ENCODE assay signal across 28 mouse cellular contexts in the genomic region with DNA sequence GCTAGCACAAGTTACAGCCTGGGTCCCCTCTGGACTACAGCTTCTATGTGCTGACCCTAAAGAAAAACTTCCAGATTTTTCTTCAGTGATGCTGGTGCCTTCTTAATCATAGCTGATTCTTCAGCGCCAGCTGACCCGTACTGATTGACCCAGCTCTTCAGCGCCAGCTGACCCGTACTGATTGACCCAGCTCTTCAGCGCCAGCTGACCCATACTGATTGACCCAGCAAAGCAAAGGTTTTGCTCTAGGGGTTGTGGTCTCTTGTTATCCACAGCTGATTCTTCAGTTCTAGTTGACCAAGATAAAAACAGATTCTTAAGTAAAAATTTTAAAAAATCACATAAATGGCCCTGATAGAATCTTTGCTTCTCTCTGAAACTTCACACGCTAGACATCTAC. TPM values are rescaled to one million over a fixed set of nuclear protein-coding genes. Genes with fewer than 3 reads are reported as not detected.
DNase-seq lines count a peak whose midpoint lies in the region; ATAC-seq and TF ChIP-seq lines count a peak whose summit lies in the region.
"Had no signal": no experiment of that assay in that cellular context is flagged by ENCODE, and none has a peak within 500 bp of the region (broad histone marks: within the 10 kb centered on the region; RNA-seq: fewer than 3 reads in every experiment).

No protein-coding gene starts in this region.

- H3K4me1 ChIP-seq in kidney, adult 2 months (ENCODE audit: control insufficient read depth, insufficient read depth, low read length): peaks cover 3% of the 10 kb centered on the region; the same call in 1 of the 2 replicates
- H3K4me1 ChIP-seq in kidney, embryonic 16.5 days (ENCODE audit: insufficient read depth, low read length): peaks cover 9% of the 10 kb centered on the region; the same call in 1 of the 2 replicates
- H3K4me1 ChIP-seq in kidney, embryonic 15.5 days: peaks cover 10% of the 10 kb centered on the region
- peaks cover 28% of the 10 kb centered on the region for H3K4me1 ChIP-seq in liver, adult 2 months (ENCODE audit: control insufficient read depth, insufficient read depth, low read length)
- H3K4me1 ChIP-seq in liver, postnatal 0 days (ENCODE audit: insufficient read depth): peaks cover 7% of the 10 kb centered on the region

- 64% methylated on average over 6 of the region's 6 CpGs for WGBS in kidney, adult 2 months
- 90% methylated on average over 6 of the region's 6 CpGs for whole genome bisulfite sequencing in kidney, embryonic 16.5 days
- WGBS in kidney, embryonic 15.5 days: 93% methylated on average over 6 of the region's 6 CpGs
- WGBS in liver, adult 2 months: 21% methylated on average over 6 of the region's 6 CpGs
- WGBS in liver, postnatal 0 days (ENCODE audit: insufficient replicate concordance): 92% methylated on average over 6 of the region's 6 CpGs

- no peak for ATAC-seq in kidney, embryonic 16.5 days (ENCODE audit: low FRiP score, low TSS enrichment)
- no peak for ATAC-seq in kidney, embryonic 15.5 days (replicated peaks; ENCODE audit: low FRiP score)
- no peak for ATAC-seq in liver, postnatal 0 days
- ATAC-seq: activated CD4-positive, CD25-positive, alpha-beta regulatory T cell, adult 4 months; CD4-positive, CD25-positive, alpha-beta regulatory T cell, adult 4 months; forebrain, embryonic 13.5 days; Patski had no signal

- no peak overlapping the region for H3K4me2 ChIP-seq in kidney, embryonic 16.5 days (replicated peaks; ENCODE audit: low read depth, low read length)
- no peak overlapping the region for H3K4me2 ChIP-seq in kidney, embryonic 15.5 days
- H3K4me2 ChIP-seq in liver, postnatal 0 days (ENCODE audit: low read depth, low read length): no peak overlapping the region
- H3K4me2 ChIP-seq: embryonic facial prominence, embryonic 12.5 days; forebrain, embryonic 13.5 days had no signal

- H3K4me3 ChIP-seq in kidney, adult 2 months (ENCODE audit: insufficient read depth, low read depth, low read length): no peak overlapping the region
- no peak overlapping the region for H3K4me3 ChIP-seq in kidney, embryonic 16.5 days (ENCODE audit: low read length)
- H3K4me3 ChIP-seq in kidney, embryonic 15.5 days (replicated peaks): no peak overlapping the region
- H3K4me3 ChIP-seq in liver, adult 2 months (ENCODE audit: insufficient read depth, low read depth, low read length): no peak overlapping the region
- no peak overlapping the region for H3K4me3 ChIP-seq in liver, postnatal 0 days (ENCODE audit: low read depth, low read length)
- H3K4me3 ChIP-seq: embryonic facial prominence, embryonic 10.5 days; embryonic facial prominence, embryonic 12.5 days; forebrain, embryonic 13.5 days had no signal

- H3K36me3 ChIP-seq in kidney, adult 2 months (ENCODE audit: control insufficient read depth, insufficient read depth, low read length): no peaks in the 10 kb centered on the region; the same call in 1 of the 2 replicates
- no peaks in the 10 kb centered on the region for H3K36me3 ChIP-seq in kidney, embryonic 16.5 days (ENCODE audit: insufficient read depth, low read length)
- no peaks in the 10 kb centered on the region for H3K36me3 ChIP-seq in kidney, embryonic 15.5 days
- H3K36me3 ChIP-seq in liver, adult 2 months (ENCODE audit: control insufficient read depth, insufficient read depth, low read length): peaks cover 15% of the 10 kb centered on the region
- H3K36me3 ChIP-seq in liver, postnatal 0 days (replicated peaks; ENCODE audit: insufficient read depth, low read length): no peaks in the 10 kb centered on the region
- H3K36me3 ChIP-seq: embryonic facial prominence, embryonic 10.5 days; embryonic facial prominence, embryonic 12.5 days had no signal

- TF ChIP-seq CTCF in kidney, adult 2 months (conservative IDR thresholded peaks at IDR 0.05; ENCODE audit: insufficient read depth, insufficient read length, low read depth, low read length): no peak
- TF ChIP-seq CTCF in liver, adult 2 months (IDR thresholded peaks at IDR 0.05; ENCODE audit: low read depth, low read length): no peak
- TF ChIP-seq CTCF in liver, postnatal 0 days (IDR thresholded peaks at IDR 0.05; ENCODE audit: low read depth): no peak

- H3K79me2 ChIP-seq in liver, adult 2 months (ENCODE audit: control insufficient read depth, insufficient read depth, low read length): peaks cover 3% of the 10 kb centered on the region; the same call in 1 of the 2 replicates

- no peak for TF ChIP-seq EP300 in liver, postnatal 0 days (IDR thresholded peaks at IDR 0.05; ENCODE audit: low read depth)

- H3K9ac ChIP-seq in kidney, embryonic 16.5 days (replicated peaks; ENCODE audit: low read length): no peak overlapping the region
- no peak overlapping the region for H3K9ac ChIP-seq in kidney, embryonic 15.5 days
- H3K9ac ChIP-seq in liver, adult 2 months (ENCODE audit: low read depth, low read length): no peak overlapping the region
- H3K9ac ChIP-seq in liver, postnatal 0 days (replicated peaks): no peak overlapping the region
- H3K9ac ChIP-seq: embryonic facial prominence, embryonic 12.5 days; forebrain, embryonic 13.5 days had no signal

- H3K27ac ChIP-seq in kidney, adult 2 months (ENCODE audit: insufficient read depth, low read depth, low read length): no peak overlapping the region
- no peak overlapping the region for H3K27ac ChIP-seq in kidney, embryonic 16.5 days (ENCODE audit: low read length)
- no peak overlapping the region for H3K27ac ChIP-seq in kidney, embryonic 15.5 days
- H3K27ac ChIP-seq in liver, adult 2 months (replicated peaks; ENCODE audit: insufficient read depth, low read depth, low read length): peak overlapping the region; percentile 68
- H3K27ac ChIP-seq in liver, postnatal 0 days (ENCODE audit: low read depth): no peak overlapping the region
- H3K27ac ChIP-seq: embryonic facial prominence, embryonic 10.5 days; embryonic facial prominence, embryonic 12.5 days; forebrain, embryonic 13.5 days had no signal

- peak; percentile 52 for DNase-seq in kidney, adult 2 months
- DNase-seq in kidney, adult 9 months: peak; percentile 46
- peak; percentile 87 for DNase-seq in liver, adult 2 months (ENCODE audit: extremely low read depth, low read depth, low spot score)
- no peak for DNase-seq in liver, postnatal 0 days
- peak; percentile 21 for DNase-seq in testis, postnatal 10 days (ENCODE audit: low spot score)
- no peak for DNase-seq in testis, postnatal 14 days (ENCODE audit: low spot score)
- DNase-seq: adrenal gland, adult 8-10 months; adrenal gland, postnatal 14 days; adrenal gland, postnatal 36 days; B cell, adult 2 months; cerebellum, adult 11-12 months; cerebellum, adult 2 months; cerebellum, adult 9-10 months; cerebellum, postnatal 10 days; cerebellum, postnatal 25 days had no signal

- peaks cover 3% of the 10 kb centered on the region; the same call in 1 of the 2 replicates for H3K9me3 ChIP-seq in kidney, embryonic 16.5 days (ENCODE audit: low read length)
- H3K9me3 ChIP-seq in kidney, embryonic 15.5 days (replicated peaks): no peaks in the 10 kb centered on the region
- no peaks in the 10 kb centered on the region for H3K9me3 ChIP-seq in liver, postnatal 0 days (ENCODE audit: low read length)
- H3K9me3 ChIP-seq: G1E had no signal

- no peak for TF ChIP-seq POLR2A in kidney, adult 2 months (IDR thresholded peaks at IDR 0.05; ENCODE audit: low read depth, low read length)
- no peak for TF ChIP-seq POLR2A in liver, adult 2 months (IDR thresholded peaks at IDR 0.05; ENCODE audit: extremely low read depth, insufficient read depth, low read length)

- H3K27me3 ChIP-seq in kidney, adult 2 months (replicated peaks; ENCODE audit: control insufficient read depth, insufficient read depth, low read length): no peaks in the 10 kb centered on the region
- H3K27me3 ChIP-seq in kidney, embryonic 16.5 days (ENCODE audit: insufficient read depth, low read length): no peaks in the 10 kb centered on the region
- H3K27me3 ChIP-seq in kidney, embryonic 15.5 days: no peaks in the 10 kb centered on the region
- H3K27me3 ChIP-seq in liver, adult 2 months (ENCODE audit: control insufficient read depth, insufficient read depth, low read length): no peaks in the 10 kb centered on the region
- no peaks in the 10 kb centered on the region for H3K27me3 ChIP-seq in liver, postnatal 0 days (ENCODE audit: insufficient read depth, low read length)
- H3K27me3 ChIP-seq: CH12.LX; embryonic facial prominence, embryonic 12.5 days; forebrain, embryonic 13.5 days; Patski had no signal

RNA-seq across cellular contexts. Expression of gene Slc35d2, which starts 4.3 kb away (rescaled TPM):
- 10.9 and 13.8 TPM in 2 replicates for polyA plus RNA-seq in kidney, adult 2 months (2012; rRNA removed)
- 5.6 and 5.8 TPM in 2 replicates for polyA plus RNA-seq in kidney, embryonic 16.5 days (2015; fragmentation: Nextera tagmentation; extraction: Ambion mirVana)
- polyA plus RNA-seq in kidney, embryonic 15.5 days (2015; fragmentation: Nextera tagmentation; extraction: Ambion mirVana): 3.9 and 4.7 TPM in 2 replicates
- total RNA-seq in liver, adult 2 months (2014; rRNA removed): 48.8 and 49.7 TPM in 2 replicates
- polyA plus RNA-seq in liver, adult 2 months (2012; rRNA removed): 33.1 and 33.7 TPM in 2 replicates
- polyA plus RNA-seq in liver, postnatal 0 days (2015; fragmentation: Nextera tagmentation; extraction: Ambion mirVana): 11.8 TPM in 2 replicates
- polyA plus RNA-seq: G1E had no signal

RNA-seq across cellular contexts. Expression of gene Zfp367, which starts 28.1 kb away (rescaled TPM):
- 12.2 and 15.5 TPM in 2 replicates for polyA plus RNA-seq in kidney, adult 2 months (2012; rRNA removed)
- 16.2 and 17.4 TPM in 2 replicates for polyA plus RNA-seq in kidney, embryonic 16.5 days (2015; fragmentation: Nextera tagmentation; extraction: Ambion mirVana)
- 17.1 and 17.6 TPM in 2 replicates for polyA plus RNA-seq in kidney, embryonic 15.5 days (2015; fragmentation: Nextera tagmentation; extraction: Ambion mirVana)
- 21.8 and 22.8 TPM in 2 replicates for total RNA-seq in liver, adult 2 months (2014; rRNA removed)
- polyA plus RNA-seq in liver, adult 2 months (2012; rRNA removed): 4.0 and 5.3 TPM in 2 replicates
- 9.8 and 11.7 TPM in 2 replicates for polyA plus RNA-seq in liver, postnatal 0 days (2015; fragmentation: Nextera tagmentation; extraction: Ambion mirVana)

RNA-seq across cellular contexts. Expression of gene Hsd17b3, which starts 35.9 kb away (rescaled TPM):
- not detected in 2 replicates for polyA plus RNA-seq in kidney, adult 2 months (2012; rRNA removed)
- not detected in 2 replicates for polyA plus RNA-seq in kidney, embryonic 16.5 days (2015; fragmentation: Nextera tagmentation; extraction: Ambion mirVana)
- not detected in 2 replicates for polyA plus RNA-seq in kidney, embryonic 15.5 days (2015; fragmentation: Nextera tagmentation; extraction: Ambion mirVana)
- not detected in 2 replicates for total RNA-seq in liver, adult 2 months (2014; rRNA removed)
- 0.39 TPM in 1 of 2 replicates, not detected in the other for polyA plus RNA-seq in liver, adult 2 months (2012; rRNA removed)
- polyA plus RNA-seq in liver, postnatal 0 days (2015; fragmentation: Nextera tagmentation; extraction: Ambion mirVana): not detected in 2 replicates
- total RNA-seq: adrenal gland, postnatal 14 days; CH12.LX had no signal
- polyA plus RNA-seq: activated CD4-positive, CD25-positive, alpha-beta regulatory T cell, adult 4 months; CD4-positive, CD25-positive, alpha-beta regulatory T cell, adult 4 months; cerebellum, adult 2 months; cortical plate, adult 2 months; embryonic facial prominence, embryonic 10.5 days; embryonic facial prominence, embryonic 12.5 days; embryonic facial prominence, embryonic 14.5 days; forebrain, embryonic 11.5 days; forebrain, embryonic 13.5 days; G1E; Patski had no signal

RNA-seq across cellular contexts. Expression of gene Habp4, which starts 36.7 kb away (rescaled TPM):
- polyA plus RNA-seq in kidney, adult 2 months (2012; rRNA removed): 35.8 and 37.6 TPM in 2 replicates
- polyA plus RNA-seq in kidney, embryonic 16.5 days (2015; fragmentation: Nextera tagmentation; extraction: Ambion mirVana): 28.4 and 29.1 TPM in 2 replicates
- 26.1 and 27.1 TPM in 2 replicates for polyA plus RNA-seq in kidney, embryonic 15.5 days (2015; fragmentation: Nextera tagmentation; extraction: Ambion mirVana)
- total RNA-seq in liver, adult 2 months (2014; rRNA removed): 37.7 and 39.4 TPM in 2 replicates
- polyA plus RNA-seq in liver, adult 2 months (2012; rRNA removed): 29.6 and 38.4 TPM in 2 replicates
- polyA plus RNA-seq in liver, postnatal 0 days (2015; fragmentation: Nextera tagmentation; extraction: Ambion mirVana): 9.0 and 11.9 TPM in 2 replicates

Comparison
In these comparisons a context has a peak if more than half of its experiments do, and no peak if none do; other contexts are left out.
1. DNase-seq: peak in kidney, adult 2 months (single experiment), kidney, adult 9 months (single experiment), liver, adult 2 months (single experiment) and testis, postnatal 10 days (single experiment); none in liver, postnatal 0 days (single experiment) and testis, postnatal 14 days (single experiment).